Mouse (Mus musculus) layer of hippocampus, postnatal 25 days (tissue): ENCODE measurements around the gene Gphb5. TPM values are rescaled to one million over a fixed set of nuclear protein-coding genes. Genes with fewer than 3 reads are reported as not detected.
"Not testable (repeated sequence)": the region's sequence is repeated elsewhere in the genome, so short reads cannot be mapped to it uniquely, and the experiment has no call there.

Source experiments
- DNase-seq, 2 experiments: peaks; one replicate each; pipeline ENCODE4 v3.0.0; 2022; ENCODE audit warnings: mixed read lengths in 2 of 2, low spot score in 1 of 2; ENCODE audit errors: extremely low spot score in 1 of 2
- total RNA-seq, 2 experiments: library from RNA; stranded (reverse); gene quantifications; 2 replicates each; pipeline ENCODE4 v1.2.3; 2021

Gene Gphb5
- total RNA-seq, result not detected

DNA sequence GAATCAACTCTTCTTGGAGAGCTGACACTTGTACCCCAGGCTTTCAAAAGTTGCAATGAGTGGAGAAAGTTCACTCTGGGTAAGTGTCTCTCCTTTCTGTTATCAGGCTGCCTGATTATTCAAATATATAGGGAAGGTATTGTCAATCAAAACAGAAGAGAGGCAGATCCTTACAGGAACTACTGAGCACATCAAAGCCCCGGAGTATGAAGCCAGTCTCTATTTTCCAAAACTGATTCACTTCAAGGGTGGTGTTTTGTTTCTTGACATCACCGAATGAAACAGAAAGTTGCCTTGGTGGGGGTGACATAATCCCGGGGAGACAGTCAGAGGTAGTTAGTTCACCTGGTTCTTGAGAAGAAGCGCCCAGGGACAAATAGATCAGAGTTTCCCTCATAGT, at the start of gene Gphb5:
TSS of gene Gphb5 (minus strand) at position 101 of the 400 bp plus-strand sequence.
- no peak for DNase-seq

GRCm38 (mm10) chr12:75466206-75466605, 49.6 kb upstream of the Gphb5 start:
- DNase-seq, result no peak

- DNase-seq, result no peak
These were observed 47.6 kb upstream of the Gphb5 start for GRCm38 (mm10) chr12:75464016-75464769.

DNA sequence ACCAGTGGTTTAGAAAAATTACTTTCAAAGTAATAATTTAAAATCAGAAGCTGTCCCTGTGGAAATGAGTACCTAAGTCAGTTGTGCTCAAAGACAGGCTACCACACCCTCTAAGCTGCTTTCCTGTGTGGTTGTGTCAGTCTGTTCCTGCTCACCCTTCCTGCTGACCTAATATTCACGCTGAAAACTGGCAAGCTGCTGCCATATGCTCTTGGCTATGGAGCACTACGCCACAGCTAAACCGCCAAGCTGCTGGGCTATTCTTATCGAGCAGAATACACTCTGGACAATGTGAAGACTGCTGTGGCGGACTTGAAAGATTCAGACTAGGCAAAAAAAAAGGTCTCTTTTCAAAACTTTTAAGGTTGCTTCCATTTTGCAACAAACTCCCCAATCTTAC, 44.0 kb upstream of the Gphb5 start:
- DNase-seq, result no peak

GRCm38 (mm10) chr12:75459656-75460055, 43.1 kb upstream of the Gphb5 start:
- no peak for DNase-seq

- DNase-seq, result no peak
These were observed 36.9 kb upstream of the Gphb5 start for GRCm38 (mm10) chr12:75453441-75453840.

DNA sequence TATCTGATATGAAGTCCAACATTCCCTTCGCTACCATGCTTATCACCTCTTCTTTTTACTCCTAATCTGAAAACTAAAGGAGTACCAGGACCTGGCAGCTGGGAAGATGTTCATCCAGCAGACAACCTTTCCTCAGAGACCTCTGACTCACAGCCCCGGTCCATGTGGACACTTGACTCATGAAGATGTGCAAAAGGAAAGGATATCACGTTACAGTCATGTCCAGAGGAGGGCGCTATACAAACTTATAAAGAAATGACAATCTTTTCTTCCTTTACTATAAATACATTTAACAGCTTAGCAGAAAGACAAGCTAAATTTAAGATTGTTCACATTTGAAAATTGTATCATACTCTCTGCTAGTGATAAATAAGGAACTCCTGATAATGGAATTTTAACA, 36.4 kb upstream of the Gphb5 start:
- no peak for DNase-seq

DNA sequence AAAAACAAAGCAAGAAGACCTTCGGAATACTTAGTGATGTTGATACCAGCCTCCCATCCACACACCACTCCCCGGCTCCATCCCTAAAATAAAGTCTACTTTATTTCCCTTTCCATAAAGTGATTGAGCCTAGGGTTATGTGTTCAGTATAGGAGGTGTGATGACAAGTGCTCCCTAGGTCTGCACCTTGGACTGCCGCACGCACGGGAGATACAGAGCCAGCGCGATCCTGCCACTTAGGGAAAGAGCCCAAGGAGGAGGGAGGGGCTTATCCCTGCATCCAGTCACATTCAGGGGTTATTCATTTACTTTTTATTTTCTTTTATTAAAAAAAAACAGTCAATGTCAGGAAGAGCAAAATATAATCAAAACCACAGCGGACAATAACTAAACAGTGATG, 34.0 kb upstream of the Gphb5 start:
- no peak for DNase-seq

DNA sequence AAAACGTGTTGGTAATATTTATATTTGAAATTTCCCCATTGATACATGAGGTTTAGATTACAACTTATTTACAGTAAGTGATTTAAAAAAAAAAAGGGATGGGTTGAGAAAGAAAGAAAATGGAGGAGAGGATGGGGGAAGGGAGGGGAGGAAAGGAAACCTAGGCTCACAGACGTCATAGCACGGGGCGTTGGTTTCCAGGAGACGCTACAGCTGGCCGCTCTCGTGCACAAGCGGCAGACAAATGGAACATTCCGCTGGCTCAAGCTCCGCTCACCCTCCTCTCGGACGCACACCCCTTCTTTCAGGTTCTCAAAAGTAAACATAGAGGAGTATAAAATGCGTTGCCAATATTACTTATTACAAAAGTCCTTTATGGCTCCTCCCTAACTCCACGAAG, 33.4 kb upstream of the Gphb5 start:
- DNase-seq, result no peak

GRCm38 (mm10) chr12:75449475-75449966, 32.9 kb upstream of the Gphb5 start:
- no peak for DNase-seq

DNA sequence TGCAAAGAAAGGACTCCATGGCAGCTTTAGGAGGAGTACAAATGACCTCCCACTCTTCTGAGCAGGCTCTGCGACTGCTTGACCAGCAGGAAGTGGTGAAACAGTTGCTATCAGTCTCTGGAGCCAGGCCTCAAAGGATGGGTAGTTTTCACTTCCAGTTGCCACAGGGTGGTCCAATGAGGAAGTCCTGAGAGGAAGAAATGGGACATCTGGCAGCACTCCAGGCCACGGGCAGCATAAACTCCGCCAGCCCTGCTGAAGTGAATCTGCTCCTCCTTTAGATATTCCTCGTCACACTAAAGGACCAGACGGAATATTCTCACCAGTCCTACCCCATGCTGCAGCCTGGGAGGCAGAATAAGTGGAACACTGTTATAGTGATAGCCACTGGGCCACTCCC, 32.3 kb upstream of the Gphb5 start:
- DNase-seq, result peak in 1 of 2 experiments; percentile 50

DNA sequence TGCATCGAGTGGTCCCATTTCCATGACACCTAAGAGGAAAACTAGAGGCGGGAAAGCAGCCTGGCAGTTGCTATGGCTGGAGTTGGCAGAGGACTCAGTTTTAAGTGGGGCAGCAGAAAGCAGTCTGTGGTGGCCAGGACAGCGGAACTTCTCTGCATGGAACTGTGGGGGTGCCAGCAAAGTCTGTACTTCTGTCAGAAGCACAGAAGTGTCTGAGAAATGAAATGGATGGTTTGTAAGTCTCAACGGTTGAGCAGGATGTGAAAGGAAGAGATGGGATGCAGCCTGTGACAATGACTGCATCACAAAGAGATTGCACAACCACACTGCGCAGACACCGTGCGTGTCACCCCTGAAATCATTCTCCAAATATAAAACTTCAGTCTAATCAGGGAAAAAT, 29.7 kb upstream of the Gphb5 start:
- DNase-seq, result no peak

GRCm38 (mm10) chr12:75432400-75432799, 15.8 kb upstream of the Gphb5 start:
- not testable (repeated sequence) for DNase-seq

DNA sequence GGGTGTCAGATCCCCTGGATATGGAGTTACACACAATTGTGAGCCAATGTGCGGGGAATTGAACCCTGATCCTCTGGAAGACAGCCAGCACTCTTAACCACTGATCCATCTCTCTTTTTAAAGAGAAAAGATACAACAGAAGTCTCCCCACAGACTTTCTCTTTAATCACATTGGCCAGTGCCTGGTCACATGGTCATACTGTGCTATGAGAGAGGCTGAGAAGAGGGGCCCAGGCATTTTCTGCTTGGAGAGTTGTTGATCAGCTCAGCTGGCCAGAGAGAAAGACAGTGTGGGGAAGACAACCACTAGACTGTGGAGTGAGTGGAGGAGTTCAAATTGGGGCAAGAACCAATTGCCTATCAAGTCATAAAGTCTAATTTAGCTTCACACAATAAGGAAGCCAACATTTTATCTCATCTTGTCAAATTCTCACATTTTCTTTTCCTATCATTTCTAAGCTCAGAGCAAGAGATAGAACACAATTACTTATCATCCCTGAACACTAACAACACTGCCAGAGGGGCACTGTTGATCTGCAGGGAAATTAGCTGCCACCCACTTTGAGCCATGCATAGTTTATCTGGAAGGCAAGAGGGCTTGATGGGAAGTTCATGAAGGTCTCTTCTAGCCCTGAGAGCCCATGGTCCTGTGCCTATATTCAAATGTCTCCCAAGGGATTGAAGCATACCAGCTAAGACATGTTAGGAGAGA, 13.3 kb upstream of the Gphb5 start:
- no peak for DNase-seq

DNA sequence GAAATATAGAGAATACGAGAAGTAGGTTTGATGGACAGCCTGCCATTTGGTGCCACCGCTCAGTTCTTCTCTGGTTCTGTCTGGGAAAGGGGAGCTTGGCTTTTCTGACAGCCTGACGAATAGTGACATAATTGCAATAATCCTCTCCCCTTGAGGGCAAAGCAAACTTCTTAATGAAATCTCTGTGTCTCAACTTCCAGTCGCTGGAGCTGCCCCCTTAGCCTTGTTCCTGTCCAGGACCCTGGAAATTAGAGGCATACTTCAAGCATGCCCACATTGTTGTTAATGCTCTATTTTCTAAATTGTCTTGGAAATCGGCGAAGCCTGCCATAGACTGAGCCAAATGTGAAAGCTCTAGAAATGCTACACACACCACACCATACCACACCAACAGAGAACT, 12.1 kb upstream of the Gphb5 start:
- no peak for DNase-seq

DNA sequence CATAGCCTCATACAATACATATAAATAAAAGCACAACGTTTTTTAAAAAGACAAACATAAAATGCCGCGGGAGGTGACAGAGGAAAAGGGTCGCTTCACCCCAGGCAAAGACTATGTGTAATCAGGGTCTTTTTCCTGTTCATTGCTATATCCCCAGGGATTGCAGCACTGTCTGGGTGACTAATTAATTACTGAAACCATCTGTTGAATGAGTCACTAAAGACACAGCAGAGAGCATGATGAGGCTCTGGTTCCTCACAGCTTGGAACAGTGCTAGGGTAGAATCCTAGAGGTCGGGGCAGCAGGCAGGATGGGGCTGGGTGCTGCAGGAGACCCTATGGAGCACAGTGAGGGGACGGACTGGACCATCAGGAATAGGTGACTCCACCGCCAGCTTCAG, 9.3 kb upstream of the Gphb5 start:
- DNase-seq, result no peak

GRCm38 (mm10) chr12:75424817-75425216, 8.2 kb upstream of the Gphb5 start:
- DNase-seq, result no peak

DNA sequence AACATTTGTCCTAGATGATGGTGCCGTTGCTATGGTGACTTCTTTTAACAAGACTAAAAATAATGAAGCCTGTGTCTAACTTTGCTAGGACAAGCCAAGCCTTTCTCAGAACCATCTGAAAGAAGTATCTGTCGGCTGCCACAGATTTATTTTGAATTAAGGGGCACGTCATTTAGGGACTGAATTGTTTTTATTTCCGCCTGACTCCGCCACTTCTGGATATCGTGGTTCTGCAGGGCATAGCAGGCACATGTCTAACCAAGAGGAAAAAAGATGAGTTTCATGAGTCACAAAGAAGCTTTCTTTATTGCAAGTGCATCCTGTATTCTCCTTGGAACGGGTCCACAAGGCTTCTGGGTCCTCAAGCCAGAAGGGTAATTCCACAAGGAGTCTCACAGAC, 7.8 kb upstream of the Gphb5 start:
- DNase-seq, result no peak

DNA sequence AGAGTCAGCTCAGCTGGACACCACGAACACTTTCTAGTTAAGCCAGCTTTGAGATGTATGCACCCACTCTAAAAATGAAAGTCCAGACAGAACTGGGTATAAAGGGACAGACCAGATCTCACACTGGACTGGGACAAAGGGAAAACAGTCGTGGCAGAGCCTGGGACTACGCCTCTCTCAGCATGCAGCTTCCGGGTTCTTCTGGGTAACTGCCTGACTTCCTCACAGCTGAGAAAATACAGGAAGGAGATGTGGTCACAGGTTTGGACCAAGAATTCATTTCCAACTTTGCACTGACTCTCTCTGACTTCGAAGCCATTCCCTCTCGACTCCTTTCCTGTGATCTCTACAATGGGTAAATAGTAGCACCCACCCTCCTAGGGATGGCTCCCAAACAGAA, 1.6 kb downstream of the Gphb5 start:
- DNase-seq, result no peak

GRCm38 (mm10) chr12:75412964-75413363, 3.6 kb downstream of the Gphb5 start:
- no peak for DNase-seq

- no peak for DNase-seq
These were observed 19.5 kb downstream of the Gphb5 start for GRCm38 (mm10) chr12:75397077-75397476.

GRCm38 (mm10) chr12:75396616-75397015, 20.0 kb downstream of the Gphb5 start:
- no peak for DNase-seq
